Mouse (Mus musculus) colon, adult 2 months (tissue): ENCODE results near the gene Ccdc151. TPM values are rescaled to one million over a fixed set of nuclear protein-coding genes. Genes with fewer than 3 reads are reported as not detected.

Experiments
- polyA plus RNA-seq: library from polyadenylated mRNA; depleted of rRNA; stranded (reverse); fragments of >200 nt; gene quantifications from 2 replicates; pipeline ENCODE4 v1.2.3, GENCODE M21; 2012; rRNA removed

Gene Ccdc151
- 0.09 and 0.17 TPM in 2 replicates for polyA plus RNA-seq

DNA sequence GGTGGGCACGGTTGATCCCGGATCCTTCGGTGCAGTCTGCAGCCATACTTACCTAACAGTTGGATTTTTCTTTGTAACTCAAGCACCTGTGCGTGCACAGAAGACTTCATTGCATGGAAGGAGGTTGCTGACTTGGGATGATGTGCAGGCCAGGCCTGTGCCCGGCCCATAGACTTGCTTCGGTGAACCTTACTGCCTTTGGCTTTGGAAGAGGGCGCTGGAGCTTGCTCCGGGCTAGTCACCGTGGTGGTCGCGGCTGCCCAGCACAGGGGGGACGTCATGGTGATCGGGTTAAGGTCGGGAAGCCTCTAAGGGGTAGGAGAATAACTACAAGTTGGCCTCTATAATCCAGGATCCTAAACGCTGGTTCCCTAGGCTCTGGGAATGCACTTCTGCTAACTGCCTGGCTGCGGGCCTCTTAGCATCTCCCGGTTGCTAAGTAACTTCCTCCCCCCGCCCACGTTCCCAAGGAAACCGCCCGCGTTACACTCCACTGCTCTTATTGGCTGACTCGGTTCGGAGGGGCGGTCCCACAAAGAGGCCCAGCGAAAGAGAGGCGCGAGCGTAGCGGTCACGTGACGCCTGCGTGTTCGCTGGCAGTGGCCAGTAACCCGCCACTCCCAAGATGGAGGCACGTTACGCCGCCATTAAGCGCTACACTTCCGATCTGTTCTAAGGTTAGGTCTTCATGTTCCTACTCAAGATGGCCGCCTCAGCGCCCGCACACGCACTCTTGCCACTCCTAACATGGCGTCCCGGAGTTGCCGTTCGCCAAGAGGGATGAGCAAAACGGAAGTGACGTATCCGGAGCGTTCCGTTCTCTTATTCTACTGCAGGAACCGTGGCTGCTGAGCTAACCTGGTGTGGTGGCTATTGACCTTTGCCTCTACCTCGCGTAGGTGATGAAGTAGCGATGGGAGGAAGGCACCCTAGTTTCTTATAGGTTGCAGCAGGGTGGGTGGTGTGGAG lies at the start of gene Ccdc151, which contains the start of gene Prkcsh:
TSS of gene Ccdc151 (minus strand) at position 441 of the 969 bp plus-strand sequence.
TSS of gene Prkcsh (plus strand) at position 613 of the 969 bp plus-strand sequence.

DNA sequence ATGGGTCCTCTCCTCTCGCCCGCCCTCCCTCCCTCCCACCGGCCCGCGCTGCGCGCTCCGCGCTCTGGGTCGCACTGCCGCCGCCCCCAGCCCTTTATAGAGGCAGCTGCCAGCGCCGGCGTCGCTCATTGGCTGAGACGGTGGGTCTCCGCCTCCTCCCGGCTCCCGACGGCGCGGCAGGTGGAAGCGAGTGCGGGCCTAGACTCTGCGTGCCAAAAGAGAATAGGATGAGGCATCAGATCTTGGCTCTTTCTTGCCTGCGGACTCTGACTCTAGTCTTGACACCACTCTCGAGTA lies 49.5 kb upstream of the Ccdc151 start, which contains the start of gene Elavl3:
TSS of gene Elavl3 (minus strand) at position 66 of the 297 bp plus-strand sequence.

DNA sequence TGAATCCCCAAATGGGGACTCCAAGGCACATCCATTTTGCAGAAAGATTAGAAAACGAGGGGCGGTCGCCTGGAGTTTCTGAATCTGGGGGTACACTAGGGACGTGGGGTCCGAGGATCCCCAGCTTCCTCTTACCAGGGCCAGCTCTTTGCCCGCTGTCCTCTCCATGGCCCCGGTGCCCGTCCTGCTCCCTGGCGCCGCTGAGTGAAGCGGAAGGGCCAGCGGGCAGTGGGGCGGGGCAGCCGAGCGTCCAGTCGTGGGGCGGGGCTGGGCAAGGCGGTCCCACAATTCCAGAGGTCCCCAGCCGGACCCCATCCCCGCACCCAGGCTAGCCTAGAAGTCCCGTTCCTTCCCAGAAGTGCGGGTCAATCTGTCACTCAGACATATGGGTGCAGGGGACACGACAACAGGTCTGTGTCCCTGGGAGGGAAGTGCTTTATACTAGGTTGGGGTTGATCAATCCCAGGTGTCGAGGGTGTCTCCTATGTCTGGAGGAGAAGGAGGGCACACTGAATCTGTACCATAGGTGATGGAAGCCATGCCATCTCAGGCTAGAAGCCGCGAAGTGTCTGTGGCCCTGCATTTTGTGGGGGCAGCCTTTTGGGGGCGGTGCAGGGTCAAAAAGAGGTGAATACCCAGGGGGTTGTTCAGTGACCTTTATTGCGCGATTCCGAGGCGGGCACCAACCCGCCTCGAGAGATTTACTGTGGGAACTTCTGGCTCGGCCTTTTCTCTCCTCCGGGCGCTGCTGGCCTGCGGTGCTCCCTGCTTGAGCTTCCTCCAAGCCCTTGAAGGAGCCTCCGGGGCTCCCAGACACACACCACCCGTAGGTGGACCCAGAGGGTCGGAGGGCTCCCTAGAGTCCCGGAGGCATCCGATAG lies 13.0 kb downstream of the Ccdc151 start, which contains the start of gene Rgl3:
TSS of gene Rgl3 (minus strand) at position 217 of the 881 bp plus-strand sequence.

DNA sequence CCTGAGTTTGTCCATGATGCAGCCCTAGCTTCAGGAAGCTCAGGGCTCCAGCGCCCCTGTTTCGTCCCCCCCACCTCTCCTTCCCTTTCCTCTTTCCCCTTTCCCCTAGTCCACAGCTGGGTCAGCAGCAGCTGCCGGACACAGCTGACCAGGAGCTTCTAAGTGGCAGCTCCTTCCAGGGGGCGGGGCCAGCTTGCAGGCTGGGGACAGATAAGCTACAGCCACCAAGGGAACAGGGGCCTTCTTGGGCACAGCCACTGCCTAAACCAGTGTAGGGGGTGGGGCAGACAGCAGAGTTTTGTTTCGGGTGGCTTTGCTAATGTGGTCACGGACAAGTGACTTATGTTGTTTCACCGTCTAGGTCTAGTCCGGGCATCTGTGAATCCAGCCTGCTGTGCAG lies 39.0 kb downstream of the Ccdc151 start, which contains the start of gene Epor:
TSS of gene Epor (minus strand) at position 90 of the 400 bp plus-strand sequence.

DNA sequence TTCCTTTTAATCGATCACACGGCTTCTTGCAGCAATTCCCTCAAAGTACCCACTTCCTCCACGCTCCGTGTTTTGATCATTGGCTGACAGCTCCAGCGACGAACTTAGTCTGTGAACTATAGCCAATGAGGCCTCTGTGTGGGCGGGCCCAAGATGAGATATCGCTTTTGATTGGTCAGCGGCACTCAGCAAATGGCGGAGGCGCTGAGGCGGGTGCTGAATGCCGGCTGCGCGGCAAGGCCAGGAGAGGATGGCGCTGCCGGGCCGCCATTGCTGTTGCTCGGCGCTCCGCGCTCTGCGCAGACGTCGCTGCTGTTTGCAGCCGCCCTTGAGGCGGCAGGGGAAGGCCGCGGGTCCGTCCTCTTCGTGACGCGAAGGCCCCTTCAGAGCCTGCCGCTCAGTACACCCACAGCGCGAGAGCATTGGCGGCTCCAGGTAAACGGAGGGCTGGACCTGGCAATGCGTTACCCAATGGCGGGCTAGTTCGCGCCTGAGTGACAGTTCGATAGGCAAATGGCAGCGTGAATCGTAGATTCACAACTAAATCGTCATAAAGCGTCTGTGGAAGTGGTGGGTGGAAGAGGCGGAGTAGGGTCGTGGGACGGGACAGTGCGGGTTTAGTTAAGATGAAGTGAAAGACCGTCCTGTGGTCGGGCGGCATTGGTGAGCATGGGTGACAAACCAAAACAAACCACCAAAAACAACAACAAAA lies 46.7 kb downstream of the Ccdc151 start, which contains the start of gene Swsap1:
TSS of gene Swsap1 (plus strand) at position 186 of the 712 bp plus-strand sequence.

Other genes starting within 250 kb of the Ccdc151 start
- 16.7 and 19.3 TPM in 2 replicates for gene Spc24, start 242.3 kb downstream of the Ccdc151 start, polyA plus RNA-seq
- gene Kank2, start 203.9 kb downstream of the Ccdc151 start, polyA plus RNA-seq = 70.7 and 71.0 TPM in 2 replicates
- gene Angptl8, start 167.1 kb downstream of the Ccdc151 start, polyA plus RNA-seq = 3.7 TPM in 2 replicates
- gene Dock6, start 150.0 kb downstream of the Ccdc151 start, polyA plus RNA-seq = 98.9 and 106 TPM in 2 replicates
- gene Rab3d, start 84.4 kb downstream of the Ccdc151 start, polyA plus RNA-seq = 231 and 273 TPM in 2 replicates
- 3.5 and 4.3 TPM in 2 replicates for gene Ccdc159, start 75.2 kb downstream of the Ccdc151 start, polyA plus RNA-seq
- 140 and 146 TPM in 2 replicates for gene Tmem205, start 75.1 kb downstream of the Ccdc151 start, polyA plus RNA-seq
- gene Plppr2, start 65.6 kb downstream of the Ccdc151 start, polyA plus RNA-seq = 14.2 and 16.6 TPM in 2 replicates
- gene Swsap1, start 46.9 kb downstream of the Ccdc151 start, polyA plus RNA-seq = 10.7 and 11.4 TPM in 2 replicates
- gene Epor, start 39.1 kb downstream of the Ccdc151 start, polyA plus RNA-seq = 2.7 and 3.2 TPM in 2 replicates
- 19.5 and 21.6 TPM in 2 replicates for gene Rgl3, start 13.2 kb downstream of the Ccdc151 start, polyA plus RNA-seq
- gene Prkcsh, start 172 bp upstream of the Ccdc151 start, polyA plus RNA-seq = 93.8 and 123 TPM in 2 replicates
- 1.0 and 1.1 TPM in 2 replicates for gene Elavl3, start 49.4 kb upstream of the Ccdc151 start, polyA plus RNA-seq
- gene Gm49318, start 68.6 kb upstream of the Ccdc151 start, polyA plus RNA-seq = not detected in 2 replicates
- 15.4 and 17.0 TPM in 2 replicates for gene Zfp653, start 68.7 kb upstream of the Ccdc151 start, polyA plus RNA-seq
- 36.5 and 42.9 TPM in 2 replicates for gene Ecsit, start 82.8 kb upstream of the Ccdc151 start, polyA plus RNA-seq
- 1,015 and 1,314 TPM in 2 replicates for gene Cnn1, start 96.6 kb upstream of the Ccdc151 start, polyA plus RNA-seq
- 153 and 199 TPM in 2 replicates for gene Elof1, start 114.5 kb upstream of the Ccdc151 start, polyA plus RNA-seq
- 443 and 452 TPM in 2 replicates for gene Acp5, start 133.1 kb upstream of the Ccdc151 start, polyA plus RNA-seq
- gene Pigyl, start 154.2 kb upstream of the Ccdc151 start, polyA plus RNA-seq = 46.7 and 79.5 TPM in 2 replicates
- gene Zfp872, start 185.5 kb upstream of the Ccdc151 start, polyA plus RNA-seq = not detected in 2 replicates
- 11.6 and 18.9 TPM in 2 replicates for gene Zfp809, start 223.1 kb upstream of the Ccdc151 start, polyA plus RNA-seq